Mouse (Mus musculus) cortical plate, adult 2 months (tissue): ENCODE data around the gene Schip1.

Experiments
- CTCF ChIP-seq: fragments of 200-500 bp; IDR thresholded peaks from 2 replicates; pipeline ENCODE4 v1.5.1; 2011; ENCODE audit warnings: mild to moderate bottlenecking, control low read depth, low read length; ENCODE audit not compliant: insufficient read depth; ENCODE audit errors: extremely low read depth
- POLR2A ChIP-seq: fragments of 200-500 bp; IDR thresholded peaks from 2 replicates; pipeline ENCODE4 v1.6.1; 2011; ENCODE audit warnings: mild to moderate bottlenecking, low read length, control low read depth; ENCODE audit not compliant: insufficient read depth; ENCODE audit errors: extremely low read depth

GRCm38 (mm10) chr3:68351461-68351860 is 286.9 kb downstream of the Schip1 start:
- TF ChIP-seq CTCF (no peak), POLR2A (no peak)
